Mouse (Mus musculus) T-helper 2 cell (primary cell): ENCODE results near the gene Rbm34.
"Not testable (repeated sequence)": the region's sequence is repeated elsewhere in the genome, so short reads cannot be mapped to it uniquely, and the experiment has no call there.

Experiments
- in situ Hi-C: fragments of 300-600 bp; cut with MboI, MseI; formaldehyde crosslinking; loops from one replicate; pipeline ENCODE4 v1.15.1; 2025; ENCODE audit warnings: high pct_unique_total_duplicates

Gene Rbm34

DNA sequence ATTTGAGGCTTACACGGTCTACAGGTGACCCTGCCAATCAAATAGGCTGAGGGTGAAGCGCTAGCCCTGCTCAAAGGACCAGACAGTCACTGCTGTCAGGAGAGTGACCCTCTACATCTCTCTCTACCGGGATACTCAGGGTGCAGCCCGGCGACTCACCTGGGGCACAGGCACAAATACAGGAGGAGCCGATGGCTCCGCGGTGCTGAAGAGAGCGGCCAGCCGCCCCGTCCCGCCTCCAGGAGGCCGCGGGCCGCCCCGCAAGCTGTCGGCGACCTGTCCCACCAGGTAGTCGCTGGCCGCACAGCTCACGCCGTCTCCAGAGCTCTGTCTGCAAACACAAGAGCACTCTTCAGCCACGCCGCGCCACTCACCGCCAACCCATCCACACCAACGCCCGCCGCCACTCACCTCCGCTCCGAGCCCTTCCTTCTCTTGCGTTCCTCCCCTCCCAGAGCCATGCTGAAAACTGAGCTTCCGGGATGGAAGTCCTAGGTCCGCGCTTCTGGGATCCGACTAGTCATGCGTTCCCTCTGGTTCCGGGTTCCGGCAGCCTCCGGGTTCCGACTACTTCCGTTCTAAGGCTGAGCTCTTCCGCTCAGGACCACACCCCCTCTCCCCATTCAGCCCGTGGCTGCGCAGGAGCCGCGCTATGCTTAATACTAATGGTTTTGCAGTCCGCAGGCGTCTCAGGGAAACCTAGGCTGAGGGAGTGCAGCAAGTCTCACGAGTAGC, at the start of gene Rbm34:
Gene Rbm34, minus strand, starts transcription at position 493 of the 735 bp plus-strand sequence.
- in situ Hi-C loops = loop anchor here (25.0 kb wide), 1 partner anchor 1717 kb away; the partner anchor contains the start of gene Itgb1

DNA sequence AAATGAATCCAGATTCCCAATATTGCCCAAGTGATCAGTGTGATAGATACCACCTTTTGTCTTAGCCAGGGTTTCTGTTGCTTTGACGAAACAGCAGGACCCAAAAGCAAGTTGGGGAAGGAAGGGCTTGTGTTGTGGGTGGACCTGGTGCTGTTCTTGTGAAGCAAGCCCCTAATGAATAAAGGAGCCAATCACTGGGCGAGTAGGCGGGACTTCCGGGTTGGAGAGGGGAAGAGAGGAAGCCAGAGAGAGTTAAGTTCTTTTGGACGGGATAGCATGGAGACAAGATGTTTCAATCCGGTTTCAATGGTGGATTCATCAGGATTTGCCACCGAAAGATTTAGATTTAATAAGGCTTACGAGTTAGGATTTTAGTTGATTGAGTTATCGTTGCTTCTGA, 40.8 kb upstream of the Rbm34 start:
- in situ Hi-C loops = no loop called here

DNA sequence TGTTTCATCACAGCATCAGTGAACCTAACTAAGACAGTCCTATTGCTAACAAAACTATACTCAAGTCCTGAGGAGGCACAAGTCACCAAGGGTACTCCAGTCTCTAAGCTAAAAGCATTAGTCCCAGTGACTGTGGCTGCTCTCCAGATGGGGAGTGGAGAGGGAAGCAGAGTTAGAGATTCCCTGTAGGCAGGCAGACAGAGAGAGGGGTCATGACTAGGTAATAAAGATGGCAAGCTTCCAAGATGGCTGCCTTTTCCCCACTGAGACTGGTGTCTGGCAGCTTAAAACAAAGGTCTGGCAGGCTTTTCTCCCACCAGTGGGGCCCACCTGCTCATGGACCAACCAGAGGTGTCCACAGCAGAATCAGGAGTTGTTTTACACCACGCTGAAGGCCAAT, 23.6 kb upstream of the Rbm34 start:
- in situ Hi-C loops = no loop called here

DNA sequence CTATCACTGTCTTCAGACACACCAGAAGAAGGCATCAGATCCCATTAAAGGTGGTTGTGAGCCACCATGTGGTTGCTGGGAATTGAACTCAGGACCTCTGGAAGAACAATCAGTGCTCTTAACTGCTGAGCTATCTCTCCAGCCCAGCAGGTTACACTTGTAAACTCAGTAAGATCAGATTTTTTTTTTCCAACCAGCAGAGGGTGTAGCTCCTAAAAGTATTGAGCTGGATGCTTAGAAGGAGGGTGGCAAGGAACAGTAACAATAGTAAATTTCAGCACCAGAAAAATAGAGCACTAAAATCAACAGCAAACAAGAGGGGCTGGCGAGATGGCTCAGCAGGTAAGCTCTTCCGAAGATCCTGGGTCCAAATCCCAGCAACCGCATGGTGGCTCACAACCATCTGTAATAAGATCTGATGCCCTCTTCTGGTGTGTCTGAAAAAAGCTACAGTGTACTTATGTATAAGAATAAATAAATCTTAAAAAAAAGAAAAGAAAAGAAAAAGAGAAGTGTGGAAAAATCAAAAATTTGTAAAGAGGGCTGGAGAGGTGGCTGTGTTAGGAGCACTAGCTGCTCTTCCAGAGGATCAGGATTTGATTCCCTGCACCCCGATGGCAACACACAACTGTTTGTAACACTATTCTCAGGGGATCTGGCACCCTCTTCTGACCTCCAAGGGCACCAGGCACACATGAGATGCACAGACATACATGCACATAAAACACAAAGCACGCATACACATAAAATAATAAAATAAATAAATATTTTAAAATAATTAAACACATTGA, 18.7 kb upstream of the Rbm34 start:
- in situ Hi-C loops = loop anchor here (5.0 kb wide), 1 partner anchor 183 kb away; no protein-coding TSS in a partner anchor

GRCm38 (mm10) chr8:126988346-126989006, 17.6 kb upstream of the Rbm34 start:
- in situ Hi-C loops = loop anchor here (5.0 kb wide), 1 partner anchor 184 kb away; no protein-coding TSS in a partner anchor

DNA sequence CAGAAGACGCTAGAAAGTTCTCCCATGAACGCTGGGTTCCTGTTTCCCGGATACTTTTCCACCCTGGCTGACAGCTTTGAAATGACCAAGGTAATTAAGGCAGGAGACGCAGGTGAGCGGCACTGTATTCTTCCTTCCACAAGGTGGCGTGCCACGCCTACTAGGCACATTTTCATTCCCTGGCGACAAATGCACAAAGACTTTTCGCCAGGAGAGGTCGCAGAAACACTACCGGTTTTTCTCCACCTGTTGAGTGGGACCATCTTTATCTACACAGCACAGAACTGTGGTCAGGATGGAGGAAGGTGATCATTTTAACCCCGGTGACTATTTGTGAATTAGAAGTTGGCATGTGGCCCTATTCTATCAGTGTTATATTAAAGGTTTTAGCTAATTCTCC, 15.6 kb upstream of the Rbm34 start:
- in situ Hi-C loops = loop anchor here (5.0 kb wide), 1 partner anchor 186 kb away; no protein-coding TSS in a partner anchor

- in situ Hi-C loops = no loop called here
Observed at GRCm38 (mm10) chr8:126980046-126980445, 9.2 kb upstream of the Rbm34 start.

DNA sequence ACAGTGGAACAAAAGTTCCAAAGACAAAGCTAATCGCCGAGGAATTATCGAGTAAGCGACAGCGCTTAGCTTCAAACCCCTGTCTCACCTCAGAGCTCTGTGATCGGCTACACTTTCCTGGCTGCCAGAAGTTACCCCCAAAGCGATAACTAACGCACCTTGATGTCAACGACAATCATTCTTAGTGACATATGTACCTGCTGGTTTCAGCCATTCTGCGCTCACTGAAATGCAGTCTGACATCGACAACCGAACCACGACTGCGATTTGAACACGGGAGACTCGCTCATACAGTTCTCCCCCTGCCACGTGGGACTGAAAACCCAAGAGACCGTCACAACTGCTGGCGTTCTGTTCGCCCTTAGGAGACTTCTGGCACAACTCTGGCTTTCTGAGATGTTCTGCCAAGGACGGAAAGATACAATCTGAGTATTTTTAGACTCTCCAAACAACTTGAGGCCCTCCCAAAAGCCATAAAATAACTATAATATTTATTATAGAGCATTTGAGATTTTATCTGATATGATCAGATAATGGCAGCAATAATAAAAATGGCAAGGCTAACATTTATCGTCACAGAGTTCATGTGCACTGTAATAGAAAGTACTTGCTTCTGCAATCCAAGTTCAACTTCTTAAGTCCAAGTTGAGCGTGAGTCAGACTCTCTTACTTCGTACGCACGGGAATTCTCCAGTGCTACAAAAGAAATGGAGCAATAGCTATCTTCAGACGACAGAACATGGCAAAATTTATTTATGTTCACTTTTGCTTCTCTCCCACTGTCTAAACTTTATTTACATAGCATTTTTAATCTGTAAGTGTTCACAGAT, 8.4 kb upstream of the Rbm34 start:
- in situ Hi-C loops = no loop called here

GRCm38 (mm10) chr8:126978535-126978934, 7.7 kb upstream of the Rbm34 start:
- in situ Hi-C loops = not testable (repeated sequence)

DNA sequence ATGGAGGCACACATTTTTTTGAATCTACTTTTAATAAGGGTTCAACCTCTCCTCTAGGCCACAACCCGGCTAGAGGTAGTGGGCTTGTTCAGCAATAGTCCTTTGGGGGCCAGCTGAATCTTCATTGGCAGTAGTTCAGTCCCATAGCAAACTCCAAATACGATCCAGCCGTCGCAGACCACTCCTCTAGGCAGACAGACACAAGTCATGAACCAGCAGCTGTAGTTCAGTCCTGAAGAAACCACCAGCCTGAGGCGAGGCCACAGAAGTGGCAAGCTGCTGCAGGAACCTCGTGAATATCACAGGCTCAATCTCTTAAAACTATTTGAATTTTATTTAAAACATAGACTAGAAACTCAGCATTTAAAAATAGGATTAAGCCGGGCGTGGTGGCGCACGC, 7.2 kb upstream of the Rbm34 start:
- in situ Hi-C loops = no loop called here

GRCm38 (mm10) chr8:126976608-126977348, 5.9 kb upstream of the Rbm34 start:
- in situ Hi-C loops = no loop called here

DNA sequence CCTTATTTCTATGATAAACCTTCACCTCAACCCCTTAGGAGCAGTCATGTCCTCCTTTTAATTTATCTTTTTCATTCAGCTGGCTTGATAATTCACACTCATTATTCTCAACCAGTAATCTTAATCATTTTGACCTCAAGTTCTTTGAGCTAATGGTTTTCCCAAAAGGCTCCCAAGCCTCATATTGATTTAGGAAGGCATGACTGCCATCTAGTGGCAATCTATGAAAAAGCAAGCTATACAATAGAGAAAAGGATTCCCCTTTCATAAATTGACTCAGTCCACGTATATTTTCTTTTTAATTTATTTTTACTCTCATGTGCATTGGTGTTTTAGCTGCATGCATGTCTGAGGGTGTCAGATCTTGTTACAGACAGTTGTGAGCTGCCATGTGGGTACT, 4.8 kb upstream of the Rbm34 start:
- in situ Hi-C loops = no loop called here

DNA sequence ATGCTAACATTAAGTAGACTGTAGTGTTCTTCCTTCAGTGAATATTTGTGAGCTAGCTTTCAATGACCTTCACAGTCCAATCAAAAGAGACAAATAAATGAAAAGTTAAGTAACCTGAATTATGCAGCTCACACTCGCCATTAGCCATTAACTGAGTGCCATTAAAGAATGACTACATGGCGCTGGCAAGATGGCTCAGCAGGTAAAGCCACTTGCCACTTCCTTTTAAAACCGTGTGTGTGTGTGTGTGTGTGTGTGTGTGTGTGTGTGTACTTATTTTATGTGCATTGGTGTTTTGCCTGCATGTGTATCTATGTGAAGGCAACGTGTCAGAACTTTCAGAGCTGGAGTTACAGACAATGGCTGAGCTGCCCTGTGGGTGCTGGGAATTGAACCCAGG, 3.6 kb upstream of the Rbm34 start:
- in situ Hi-C loops = loop anchor here (25.0 kb wide), 1 partner anchor 1713 kb away; the partner anchor contains the start of gene Itgb1

- in situ Hi-C loops = loop anchor here (25.0 kb wide), 1 partner anchor 1714 kb away; the partner anchor contains the start of gene Itgb1
Observed at GRCm38 (mm10) chr8:126973686-126974265, 2.9 kb upstream of the Rbm34 start.

DNA sequence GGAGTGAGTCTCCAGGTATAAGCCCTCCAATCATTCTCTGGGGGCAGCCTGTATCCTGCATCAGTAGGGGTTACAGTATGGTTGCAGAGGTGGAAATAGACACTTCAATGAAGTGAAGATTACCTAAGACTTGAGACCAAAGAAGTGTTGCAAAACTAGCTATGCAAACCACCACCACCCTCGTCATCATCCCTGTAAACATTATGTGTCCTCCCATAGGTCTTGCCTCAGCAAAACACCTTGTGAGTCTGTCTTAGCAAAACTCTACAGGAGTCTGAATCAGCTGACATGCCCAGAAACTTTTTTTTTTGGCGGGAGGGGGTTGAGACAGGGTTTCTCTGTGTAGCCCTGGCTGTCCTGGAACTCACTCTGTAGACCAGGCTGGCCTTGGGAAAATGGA, 1.8 kb upstream of the Rbm34 start:
- in situ Hi-C loops = loop anchor here (25.0 kb wide), 1 partner anchor 1715 kb away; the partner anchor contains the start of gene Itgb1

GRCm38 (mm10) chr8:126972102-126972501, 1.2 kb upstream of the Rbm34 start:
- in situ Hi-C loops = loop anchor here (25.0 kb wide), 1 partner anchor 1715 kb away; the partner anchor contains the start of gene Itgb1

DNA sequence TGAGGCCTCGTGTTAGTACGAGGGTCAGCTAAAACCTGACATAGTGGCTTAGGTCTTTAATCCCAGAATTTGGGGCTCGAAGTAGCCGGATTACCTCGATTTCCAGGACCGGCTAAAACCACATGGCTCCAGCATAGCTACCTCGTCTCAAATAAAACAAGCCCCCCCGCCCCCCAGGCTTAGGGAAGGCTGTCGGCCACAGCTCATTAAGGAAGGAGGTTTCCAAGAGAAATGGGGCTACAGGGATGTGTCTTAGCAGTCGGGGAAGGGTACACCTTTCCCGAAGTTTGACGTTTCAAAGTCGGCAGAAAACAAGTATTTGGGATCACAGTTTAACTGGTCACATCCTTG, 418 bp upstream of the Rbm34 start:
- in situ Hi-C loops = loop anchor here (25.0 kb wide), 1 partner anchor 1716 kb away; the partner anchor contains the start of gene Itgb1

- in situ Hi-C loops = loop anchor here (25.0 kb wide), 1 partner anchor 1718 kb away; the partner anchor contains the start of gene Itgb1
Observed at GRCm38 (mm10) chr8:126969546-126969945, 1.3 kb downstream of the Rbm34 start.

- in situ Hi-C loops = loop anchor here (25.0 kb wide), 1 partner anchor 1719 kb away; the partner anchor contains the start of gene Itgb1
Observed at GRCm38 (mm10) chr8:126968107-126968506, 2.8 kb downstream of the Rbm34 start.

GRCm38 (mm10) chr8:126965246-126965645, 5.6 kb downstream of the Rbm34 start:
- in situ Hi-C loops = loop anchor here (25.0 kb wide), 1 partner anchor 1722 kb away; the partner anchor contains the start of gene Itgb1
